16 mouse cellular contexts compared by ENCODE assay signal in genomic region chr11:109125451-109125850, GRCm38 (mm10). TPM values are rescaled to one million over a fixed set of nuclear protein-coding genes. Genes with fewer than 3 reads are reported as not detected.
DNase-seq lines count a peak whose midpoint lies in the region.
"Had no signal": no experiment of that assay in that cellular context is flagged by ENCODE, and none has a peak within 500 bp of the region (broad histone marks: within the 10 kb centered on the region; RNA-seq: fewer than 3 reads in every experiment).

No protein-coding gene starts in this region.

- H3K27me3 ChIP-seq in heart, embryonic 10.5 days (ENCODE audit: insufficient read depth, poor library complexity, severe bottlenecking): no peaks in the 10 kb centered on the region
- H3K27me3 ChIP-seq: embryonic facial prominence, embryonic 12.5 days; hindbrain, embryonic 12.5 days had no signal

- H3K4me1 ChIP-seq in heart, embryonic 10.5 days: no peaks in the 10 kb centered on the region
- H3K4me1 ChIP-seq: embryonic facial prominence, embryonic 12.5 days; hindbrain, embryonic 12.5 days had no signal

- H3K27ac ChIP-seq in heart, embryonic 10.5 days: no peak overlapping the region
- H3K27ac ChIP-seq: embryonic facial prominence, embryonic 12.5 days; hindbrain, embryonic 12.5 days; kidney, postnatal 0 days had no signal

- H3K36me3 ChIP-seq in heart, embryonic 10.5 days: no peaks in the 10 kb centered on the region
- H3K36me3 ChIP-seq: embryonic facial prominence, embryonic 12.5 days; hindbrain, embryonic 12.5 days had no signal

- no peak overlapping the region for H3K4me3 ChIP-seq in heart, embryonic 10.5 days
- H3K4me3 ChIP-seq: embryonic facial prominence, embryonic 12.5 days; hindbrain, embryonic 12.5 days had no signal

- peak; percentile 30 to 31 for DNase-seq in heart, adult 18-20 months
- DNase-seq in heart, embryonic 10.5 days (ENCODE audit: low spot score): no peak
- peak; percentile 21 for DNase-seq in right cerebral cortex, postnatal 14 days
- no peak for DNase-seq in right cerebral cortex, postnatal 36 days (ENCODE audit: low spot score in 2 of 2)
- peak; percentile 7 for DNase-seq in heart, adult 8-10 months (ENCODE audit: low spot score)
- DNase-seq in testis, postnatal 10 days (ENCODE audit: low spot score): peak; percentile 65
- no peak for DNase-seq in T-cell, adult 2 months (ENCODE audit: low spot score)
- DNase-seq in urinary bladder, postnatal 10 days (ENCODE audit: low spot score): no peak
- DNase-seq: cerebellum, adult 11 months; retina, postnatal 1 day had no signal

- WGBS in heart, embryonic 10.5 days: 74% methylated on average over 5 of the region's 5 CpGs

- no peaks in the 10 kb centered on the region for H3K9me3 ChIP-seq in heart, embryonic 10.5 days
- H3K9me3 ChIP-seq: embryonic facial prominence, embryonic 12.5 days; hindbrain, embryonic 12.5 days had no signal

RNA-seq across cellular contexts. Expression of gene E030025P04Rik, which starts 18.7 kb away (rescaled TPM):
- not detected for total RNA-seq in heart, adult 18-20 months (2021)
- not detected in 2 replicates for polyA plus RNA-seq in heart, embryonic 10.5 days (2016; fragmentation: Nextera tagmentation; extraction: Ambion mirVana)
- not detected for total RNA-seq in heart, adult 8-10 months (2022)
- total RNA-seq: monocyte, adult 5-6 weeks had no signal
- polyA plus RNA-seq: embryonic facial prominence, embryonic 12.5 days; hindbrain, embryonic 12.5 days; kidney, postnatal 0 days; limb, embryonic 11.5 days; testis, adult 2 months had no signal

Comparison
In these comparisons a context has a peak if more than half of its experiments do, and no peak if none do; other contexts are left out.
1. DNase-seq: peak in heart, adult 18-20 months (2 of 2), right cerebral cortex, postnatal 14 days (single experiment), heart, adult 8-10 months (single experiment) and testis, postnatal 10 days (single experiment); none in heart, embryonic 10.5 days (single experiment), right cerebral cortex, postnatal 36 days (0 of 2), T-cell, adult 2 months (single experiment) and urinary bladder, postnatal 10 days (single experiment).